Mouse (Mus musculus): ENCODE measurements around the gene Trpm8.

Trpm8 gene

GRCm38 (mm10) chr1:88300301-88301050 is 23.0 kb downstream of the Trpm8 start:
- in situ Hi-C loops (cut with MboI, MseI), result no loop called here

- in situ Hi-C loops (cut with MboI, MseI), result no loop called here
Measured at GRCm38 (mm10) chr1:88301121-88302014, 23.9 kb downstream of the Trpm8 start.

- in situ Hi-C loops (cut with MboI, MseI), result no loop called here
Measured at GRCm38 (mm10) chr1:88302057-88302740, 24.7 kb downstream of the Trpm8 start.

DNA sequence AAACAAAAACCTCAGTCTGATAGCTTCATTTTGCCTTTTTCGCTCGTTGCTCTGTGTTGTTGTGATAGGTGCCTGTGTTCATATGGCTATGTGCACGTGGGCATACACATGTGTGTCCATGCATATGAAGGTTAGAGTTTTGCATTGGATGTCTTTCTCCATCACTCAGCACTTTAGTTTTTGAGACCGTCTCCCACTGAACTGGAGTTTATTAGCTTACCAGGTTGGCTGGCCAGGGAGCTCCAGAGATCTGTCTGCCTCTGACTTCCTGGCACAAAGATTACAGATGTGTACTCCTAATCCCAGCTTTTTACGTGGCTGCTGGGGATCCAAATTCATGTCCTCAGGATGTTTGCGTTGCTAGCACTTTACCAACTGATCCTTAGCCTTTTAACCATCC is 26.3 kb downstream of the Trpm8 start:
- in situ Hi-C loops (cut with MboI, MseI), result no loop called here

DNA sequence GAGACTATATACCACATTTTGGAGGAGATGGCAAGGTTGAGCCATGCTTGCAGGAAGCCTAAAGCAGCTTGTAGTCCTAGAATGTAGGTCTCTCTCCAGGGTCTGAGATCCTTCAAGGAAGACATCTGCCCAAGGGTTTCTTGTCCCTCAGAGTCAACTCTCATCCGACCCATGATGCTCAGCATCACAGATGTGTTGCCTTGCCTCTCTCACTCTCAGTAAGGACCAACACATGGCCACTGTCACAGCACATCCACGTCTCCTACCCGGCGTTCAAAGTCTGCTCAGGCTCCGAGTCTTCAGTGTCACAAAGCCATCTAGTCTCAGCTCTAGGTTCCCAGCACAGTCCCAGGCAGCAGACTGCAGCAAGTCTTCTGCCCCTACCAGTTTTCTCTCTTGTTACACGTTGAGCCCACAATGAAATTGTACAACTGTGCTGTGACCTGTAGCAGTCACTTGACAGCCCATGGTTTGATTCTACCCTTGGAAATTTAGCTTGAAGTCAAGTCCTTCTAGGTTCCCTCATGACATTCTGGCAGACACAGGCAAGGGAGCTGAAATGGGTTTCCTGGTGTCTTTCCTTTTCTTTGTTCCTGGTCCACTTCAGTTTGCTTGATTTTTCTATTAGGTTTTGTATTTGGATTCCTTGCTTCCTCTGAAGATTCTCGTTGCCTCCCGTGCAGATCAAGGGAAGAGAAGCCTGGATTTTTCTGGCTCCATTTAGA is 27.0 kb downstream of the Trpm8 start:
- in situ Hi-C loops (cut with MboI, MseI), result no loop called here

DNA sequence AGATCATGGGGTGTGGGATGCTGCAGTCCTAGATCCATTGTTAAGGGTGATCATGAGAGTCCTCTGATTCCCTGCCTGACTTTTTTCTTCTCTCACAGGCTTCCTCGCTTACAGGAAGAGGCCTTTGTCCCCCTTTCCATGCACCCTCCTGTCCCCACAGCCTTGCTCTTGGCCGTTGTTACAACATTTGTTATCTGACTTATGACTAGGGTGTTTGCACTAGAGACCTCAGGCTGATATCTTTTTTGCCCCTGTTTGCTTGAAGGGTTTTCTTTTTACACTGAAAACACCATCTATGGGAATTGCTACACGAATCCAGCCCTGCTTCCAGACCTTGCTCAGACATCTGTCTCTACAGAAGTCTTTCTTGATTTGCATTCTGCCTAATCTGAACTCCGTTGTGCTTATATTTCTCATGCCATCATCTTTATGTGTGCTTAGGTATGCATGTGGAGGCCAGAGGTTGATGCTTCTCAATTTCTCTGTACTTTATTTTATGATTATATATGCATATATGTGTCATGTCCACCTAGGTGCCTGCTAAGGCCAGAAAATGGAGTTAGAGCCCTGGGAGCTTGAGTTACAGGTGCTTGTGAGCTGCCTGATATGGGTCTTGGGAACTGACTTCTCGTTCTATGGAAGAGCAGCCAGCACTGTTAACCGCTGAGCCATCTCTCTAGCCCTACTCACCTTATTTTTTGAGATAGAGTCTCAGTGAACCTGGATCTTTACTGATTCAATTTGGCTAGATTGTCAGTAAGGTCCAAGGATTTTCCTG is 27.7 kb downstream of the Trpm8 start:
- in situ Hi-C loops (cut with MboI, MseI), result no loop called here

DNA sequence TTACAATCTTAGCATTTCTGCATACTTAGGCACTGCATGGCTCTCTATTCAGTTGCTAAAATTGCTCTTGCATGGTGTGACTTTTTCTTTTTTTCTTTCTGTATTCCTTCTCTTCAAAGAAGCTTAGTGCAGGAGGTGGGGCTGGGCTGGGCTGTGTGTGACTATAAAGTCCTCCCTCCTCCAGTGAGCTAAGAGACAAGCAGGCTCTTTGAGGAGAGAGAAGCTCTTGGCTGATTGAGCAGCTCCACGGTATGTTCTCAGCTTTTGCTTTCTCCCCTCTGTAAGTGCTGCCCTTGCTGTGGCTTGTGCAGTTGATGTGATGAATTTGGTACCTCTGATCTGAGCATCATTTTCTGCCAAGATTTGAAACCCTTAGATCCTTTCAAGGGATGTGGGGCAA is 29.1 kb downstream of the Trpm8 start:
- in situ Hi-C loops (cut with MboI, MseI), result no loop called here

DNA sequence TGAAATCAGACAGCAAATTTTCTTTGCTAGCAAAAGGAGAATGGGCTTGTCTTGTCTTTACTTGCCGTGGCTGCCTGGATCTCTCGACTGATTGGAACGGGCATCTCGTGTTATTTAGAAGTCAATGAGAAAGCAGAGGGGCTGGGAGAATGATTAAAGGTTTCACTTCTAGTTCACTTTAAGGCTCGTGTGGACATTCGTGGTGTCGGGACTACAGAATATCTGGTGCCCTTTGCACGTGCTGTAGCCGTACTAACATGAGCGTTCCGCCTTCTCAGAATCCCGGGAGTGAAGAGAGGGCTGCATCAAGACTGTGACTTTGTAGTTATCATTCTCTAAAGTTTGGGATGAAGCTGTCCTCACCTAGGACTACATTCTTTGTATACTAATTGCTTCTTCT is 29.7 kb downstream of the Trpm8 start:
- in situ Hi-C loops (cut with MboI, MseI), result no loop called here

GRCm38 (mm10) chr1:88309020-88309419 is 31.6 kb downstream of the Trpm8 start:
- in situ Hi-C loops (cut with MboI, MseI), result no loop called here

DNA sequence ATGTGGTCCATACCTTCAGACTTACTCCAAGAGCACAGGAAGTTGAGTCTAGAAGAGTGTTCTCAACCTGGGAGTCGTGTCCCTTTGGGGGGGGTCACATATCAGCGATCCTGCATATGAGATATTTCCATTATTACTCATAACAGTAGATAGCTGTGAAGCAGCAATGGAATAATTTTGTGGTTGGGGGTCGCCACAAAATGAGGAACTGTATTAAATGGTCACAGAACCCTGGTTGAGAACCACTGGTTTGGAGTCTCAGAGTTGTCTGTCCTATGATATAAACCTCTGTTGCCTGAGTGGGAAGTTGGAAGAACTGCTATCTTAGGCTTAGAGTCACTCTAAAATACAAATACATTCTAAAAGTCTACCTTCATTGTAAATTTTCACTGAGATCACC is 32.4 kb downstream of the Trpm8 start:
- in situ Hi-C loops (cut with MboI, MseI), result loop anchor here in 1 of 2 experiments (10.0 kb wide), 1 partner anchor 1015 kb away; no protein-coding TSS in a partner anchor

DNA sequence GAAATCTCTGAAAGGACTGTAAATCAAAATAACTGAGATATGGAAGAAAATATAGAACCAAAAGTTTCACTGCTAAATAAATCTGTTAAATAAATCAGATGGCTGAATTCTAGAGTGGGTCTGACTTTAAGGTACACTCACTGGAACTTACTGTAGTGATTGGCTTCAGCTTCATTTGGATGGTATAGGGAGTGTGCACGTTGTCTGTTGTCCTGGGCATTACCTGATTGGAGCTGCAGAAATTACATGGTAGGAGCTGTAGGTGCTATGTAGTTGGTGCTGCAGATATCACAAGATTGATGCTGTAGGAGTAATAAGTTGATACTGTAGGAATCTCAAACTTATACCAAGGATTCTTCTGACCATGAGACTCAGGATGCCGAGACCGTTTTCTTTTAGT is 32.9 kb downstream of the Trpm8 start:
- in situ Hi-C loops (cut with MboI, MseI), result loop anchor here in 1 of 2 experiments (10.0 kb wide), 1 partner anchor 1016 kb away; no protein-coding TSS in a partner anchor

DNA sequence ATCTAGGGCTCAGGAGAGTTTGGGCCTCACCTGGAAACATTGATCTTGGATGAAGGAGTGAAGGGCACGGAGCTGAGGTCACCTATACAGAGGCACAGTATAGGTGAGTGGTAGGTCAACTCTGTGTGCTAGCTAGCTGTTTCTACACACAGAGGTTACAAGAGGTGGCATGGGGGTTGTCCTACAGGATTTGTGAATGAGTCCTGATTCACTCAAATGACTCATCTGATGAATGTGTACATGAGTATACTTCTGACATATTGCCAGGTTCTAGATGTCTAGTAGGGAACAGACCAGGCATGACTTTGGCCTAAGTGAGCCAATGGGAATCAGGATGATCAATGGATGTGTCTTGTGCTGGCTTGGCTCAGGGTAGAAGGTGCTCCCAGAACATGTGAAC is 39.8 kb downstream of the Trpm8 start:
- in situ Hi-C loops (cut with MboI, MseI), result loop anchor here (5.0 to 10.0 kb wide), 3 partner anchors 40 to 1022 kb away; partner anchors contain the start of gene Ugt1a2 (in 1 of the 2)

GRCm38 (mm10) chr1:88318531-88319060 is 41.1 kb downstream of the Trpm8 start:
- in situ Hi-C loops (cut with MboI, MseI), result loop anchor here (5.0 to 10.0 kb wide), 3 partner anchors 39 to 1024 kb away; partner anchors contain the start of gene Ugt1a2 (in 1 of the 2)

- in situ Hi-C loops (cut with MboI, MseI), result loop anchor here in 1 of 2 experiments (5.0 to 10.0 kb wide), 3 partner anchors 129 to 636 kb away; no protein-coding TSS in a partner anchor
Measured at GRCm38 (mm10) chr1:88320821-88321395, 43.4 kb downstream of the Trpm8 start.

DNA sequence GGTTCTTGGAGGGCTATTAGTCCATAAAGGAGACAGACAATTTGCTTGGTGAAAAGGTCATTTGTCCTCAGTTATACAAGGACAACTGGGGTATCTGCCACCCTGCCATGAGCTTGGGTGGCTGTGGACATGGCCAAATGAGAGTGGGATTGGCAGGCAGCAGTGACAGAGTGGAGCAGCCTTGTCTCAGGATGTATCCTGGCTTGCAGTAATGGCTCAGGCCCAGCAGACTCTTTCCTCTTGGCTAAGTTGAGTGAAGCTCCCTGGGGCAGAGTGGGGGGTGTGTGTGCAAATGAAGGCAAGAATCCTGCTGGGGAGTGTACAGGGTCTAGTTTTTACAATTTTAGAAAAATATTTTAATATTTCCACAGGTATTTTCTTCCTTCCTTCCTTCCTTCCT is 44.7 kb downstream of the Trpm8 start:
- in situ Hi-C loops (cut with MboI, MseI), result loop anchor here in 1 of 2 experiments (5.0 to 10.0 kb wide), 3 partner anchors 130 to 637 kb away; no protein-coding TSS in a partner anchor

GRCm38 (mm10) chr1:88323101-88323500 is 45.6 kb downstream of the Trpm8 start:
- in situ Hi-C loops (cut with MboI, MseI), result loop anchor here in 1 of 2 experiments (5.0 to 10.0 kb wide), 3 partner anchors 131 to 638 kb away; no protein-coding TSS in a partner anchor

GRCm38 (mm10) chr1:88339481-88339880 is 62.0 kb downstream of the Trpm8 start:
- in situ Hi-C loops (cut with MboI, MseI), result loop anchor here (25.0 kb wide), 3 partner anchors 802 to 1677 kb away; partner anchors contain the start of genes Ecel1 (in 1 of the 2) and Nppc (in 1 of the 2)

GRCm38 (mm10) chr1:88342615-88343014 is 65.2 kb downstream of the Trpm8 start:
- in situ Hi-C loops (cut with MboI, MseI), result loop anchor here (10.0 to 25.0 kb wide), 5 partner anchors 138 to 1680 kb away; partner anchors contain the start of genes Dnajb3 (in 1 of the 2), Ecel1 (in 1 of the 2), Nppc (in 1 of the 2) and Ugt1a2 (in 1 of the 2)

DNA sequence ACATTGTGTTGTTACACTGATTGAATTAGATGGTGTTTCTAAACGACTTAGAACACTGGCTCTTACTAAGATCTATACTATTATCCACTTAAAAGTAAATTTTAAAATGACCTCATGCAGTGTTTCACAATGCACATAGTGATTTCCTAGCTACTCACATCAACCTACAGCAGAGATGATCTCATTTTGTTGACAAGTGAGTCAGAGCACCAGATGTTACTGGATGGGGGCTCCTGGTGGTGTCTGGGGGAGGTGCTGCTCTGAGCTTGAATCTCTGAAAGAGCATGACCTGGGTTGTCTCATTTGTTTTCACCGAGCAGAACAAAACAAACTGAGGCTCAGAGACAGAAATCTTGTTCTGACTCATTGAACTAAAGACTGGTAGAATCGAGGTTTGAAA is 68.1 kb downstream of the Trpm8 start:
- in situ Hi-C loops (cut with MboI, MseI), result loop anchor here (10.0 to 25.0 kb wide), 5 partner anchors 141 to 1683 kb away; partner anchors contain the start of genes Dnajb3 (in 1 of the 2), Ecel1 (in 1 of the 2), Nppc (in 1 of the 2) and Ugt1a2 (in 1 of the 2)
